Mouse (Mus musculus) midbrain, embryonic 11.5 days (tissue): ENCODE measurements around the gene Bst2. TPM values are rescaled to one million over a fixed set of nuclear protein-coding genes. Genes with fewer than 3 reads are reported as not detected.
"Not testable (repeated sequence)": the region's sequence is repeated elsewhere in the genome, so short reads cannot be mapped to it uniquely, and the experiment has no call there.

Source experiments
- ATAC-seq: fragments of 200-750 bp; cut with Nextera tagmentation; 2 replicates; pipeline ENCODE4 v1.8.0; 2017; ENCODE audit warnings: moderate TSS enrichment, moderate library complexity; ENCODE audit not compliant: low FRiP score
- DNase-seq: peaks from one replicate; pipeline ENCODE4 v3.0.0; 2015; ENCODE audit warnings: low spot score; ENCODE audit errors: missing footprints
- H3K27ac ChIP-seq: fragments of 300-500 bp; sonication (generic); 2 replicates; pipeline ENCODE4 v1.5.1; 2014; ENCODE audit warnings: low read depth, low read length
- H3K27me3 ChIP-seq: fragments of 300-500 bp; sonication (generic); 2 replicates; pipeline ENCODE4 v1.6.1; 2014; ENCODE audit warnings: mild to moderate bottlenecking, low read length, moderate library complexity, mixed read lengths; ENCODE audit not compliant: control insufficient read depth, insufficient read depth
- H3K36me3 ChIP-seq: fragments of 300-500 bp; sonication (generic); 2 replicates; pipeline ENCODE4 v1.6.1; 2014; ENCODE audit warnings: mild to moderate bottlenecking, low read length, moderate library complexity, mixed read lengths; ENCODE audit not compliant: control insufficient read depth, insufficient read depth
- H3K4me1 ChIP-seq: fragments of 300-500 bp; sonication (generic); 2 replicates; pipeline ENCODE4 v1.6.1; 2014; ENCODE audit warnings: low read length; ENCODE audit not compliant: control insufficient read depth, insufficient read depth
- H3K4me2 ChIP-seq: fragments of 300-500 bp; sonication (generic); 2 replicates; pipeline ENCODE4 v1.6.1; 2014; ENCODE audit warnings: mild to moderate bottlenecking, moderate library complexity
- H3K4me3 ChIP-seq: fragments of 300-500 bp; sonication (generic); 2 replicates; pipeline ENCODE4 v1.5.1; 2014; ENCODE audit warnings: low read depth, low read length
- H3K9ac ChIP-seq: fragments of 300-500 bp; sonication (generic); 2 replicates; pipeline ENCODE4 v1.6.1; 2014; ENCODE audit warnings: low read length
- H3K9me3 ChIP-seq: fragments of 300-500 bp; sonication (generic); 2 replicates; pipeline ENCODE4 v1.6.1; 2016; ENCODE audit warnings: low read length; ENCODE audit not compliant: control insufficient read depth
- WGBS: fragments of 180-500 bp; shearing (Covaris S2); extraction: QIAGEN DNeasy Blood & Tissue Kit; methylation state at CpG from one replicate; pipeline ENCODE4 v1.1.7; 2014; 5-methylcytosine and 5-hydroxymethylcytosine counted together
- polyA plus RNA-seq: library from polyadenylated mRNA; unstranded; fragments of >200 nt; fragmentation: Nextera tagmentation; extraction: Ambion mirVana; gene quantifications from 2 replicates; pipeline ENCODE4 v1.2.1, GENCODE M21; 2014

The Bst2 gene
- polyA plus RNA-seq, 1 experiment from 2014 or later: 5.0 TPM

GRCm38 (mm10) chr8:71528362-71529073 is 8.7 kb downstream of the Bst2 start:
- ATAC-seq: no peak
- H3K27me3 ChIP-seq: peaks cover 25% of the 10 kb centered on the region
- H3K27ac ChIP-seq: no peak overlapping the region
- no peaks in the 10 kb centered on the region for H3K9me3 ChIP-seq
- no peak overlapping the region for H3K4me3 ChIP-seq
- 77% methylated on average over 11 of the region's 11 CpGs for WGBS
- DNase-seq: no peak
- H3K4me2 ChIP-seq: no peak overlapping the region
- no peaks in the 10 kb centered on the region for H3K4me1 ChIP-seq
- H3K36me3 ChIP-seq: no peaks in the 10 kb centered on the region
- no peak overlapping the region for H3K9ac ChIP-seq

GRCm38 (mm10) chr8:71527162-71527870 is 9.9 kb downstream of the Bst2 start:
- peaks cover 25% of the 10 kb centered on the region for H3K27me3 ChIP-seq
- no peaks in the 10 kb centered on the region for H3K9me3 ChIP-seq
- WGBS: 40% methylated on average over 3 of the region's 3 CpGs
- ATAC-seq: no peak
- no peak overlapping the region for H3K27ac ChIP-seq
- H3K4me3 ChIP-seq: no peak overlapping the region
- no peak for DNase-seq
- no peak overlapping the region for H3K4me2 ChIP-seq
- H3K36me3 ChIP-seq: no peaks in the 10 kb centered on the region
- no peak overlapping the region for H3K9ac ChIP-seq
- no peaks in the 10 kb centered on the region for H3K4me1 ChIP-seq

- Histone ChIP-seq H3K9ac (no peak overlapping the region), H3K4me1 (no peaks in the 10 kb centered on the region), H3K4me3 (no peak overlapping the region), H3K9me3 (no peaks in the 10 kb centered on the region), H3K27me3 (peaks cover 25% of the 10 kb centered on the region), H3K4me2 (no peak overlapping the region), H3K27ac (no peak overlapping the region), H3K36me3 (no peaks in the 10 kb centered on the region)
- WGBS: 5% methylated on average over 6 of the region's 6 CpGs
- DNase-seq: peak; percentile 88
- no peak for ATAC-seq
These were observed 11.0 kb downstream of the Bst2 start for GRCm38 (mm10) chr8:71526272-71526671.

GRCm38 (mm10) chr8:71525226-71526050 is 11.8 kb downstream of the Bst2 start, which contains the start of gene Ccdc194:
TSS of gene Ccdc194 (minus strand) at chr8:71525711.
- H3K9me3 ChIP-seq: no peaks in the 10 kb centered on the region
- no peaks in the 10 kb centered on the region for H3K4me1 ChIP-seq
- H3K9ac ChIP-seq: no peak within 1 kb of the TSS
- WGBS: 6% methylated on average over 46 of the region's 46 CpGs
- H3K4me3 ChIP-seq: no peak within 1 kb of the TSS; the same call in 1 of the 2 replicates
- peaks cover 25% of the 10 kb centered on the region for H3K27me3 ChIP-seq
- 0 out of 2 replicates have a peak within 1 kb of the TSS, but pooled peaks have one; percentile 13 for H3K4me2 ChIP-seq
- ATAC-seq: no peak
- H3K36me3 ChIP-seq: no peaks in the 10 kb centered on the region
- H3K27ac ChIP-seq: no peak within 1 kb of the TSS
- peak; percentile 91 for DNase-seq

GRCm38 (mm10) chr8:71521634-71522033 is 15.6 kb downstream of the Bst2 start:
- peak; percentile 83 for ATAC-seq
- H3K4me1 ChIP-seq: peaks cover 7% of the 10 kb centered on the region
- no peak overlapping the region for H3K4me3 ChIP-seq
- no peak overlapping the region for H3K27ac ChIP-seq
- no peak overlapping the region for H3K4me2 ChIP-seq
- DNase-seq: peak; percentile 100
- no peaks in the 10 kb centered on the region for H3K9me3 ChIP-seq
- WGBS: 3% methylated on average over 17 of the region's 17 CpGs
- H3K27me3 ChIP-seq: peaks cover 24% of the 10 kb centered on the region
- no peak overlapping the region for H3K9ac ChIP-seq
- no peaks in the 10 kb centered on the region for H3K36me3 ChIP-seq

- H3K4me2 ChIP-seq, H3K9me3 ChIP-seq, H3K27ac ChIP-seq, ATAC-seq, H3K27me3 ChIP-seq, H3K36me3 ChIP-seq, H3K4me3 ChIP-seq, H3K4me1 ChIP-seq, H3K9ac ChIP-seq: not testable (repeated sequence)
- peak; percentile 97 for DNase-seq
- WGBS: 54% methylated on average over 9 of the region's 10 CpGs
These were observed 18.0 kb downstream of the Bst2 start for GRCm38 (mm10) chr8:71519037-71519825.

GRCm38 (mm10) chr8:71516786-71517185 is 20.5 kb downstream of the Bst2 start:
- WGBS: 25% methylated on average over 6 of the region's 6 CpGs
- Histone ChIP-seq H3K27me3 (no peaks in the 10 kb centered on the region), H3K4me1 (peaks cover 7% of the 10 kb centered on the region), H3K9me3 (no peaks in the 10 kb centered on the region), H3K27ac (no peak overlapping the region), H3K9ac (no peak overlapping the region), H3K36me3 (no peaks in the 10 kb centered on the region), H3K4me3 (no peak overlapping the region), H3K4me2 (no peak overlapping the region)
- ATAC-seq (no peak), DNase-seq (peak; percentile 88)

DNA sequence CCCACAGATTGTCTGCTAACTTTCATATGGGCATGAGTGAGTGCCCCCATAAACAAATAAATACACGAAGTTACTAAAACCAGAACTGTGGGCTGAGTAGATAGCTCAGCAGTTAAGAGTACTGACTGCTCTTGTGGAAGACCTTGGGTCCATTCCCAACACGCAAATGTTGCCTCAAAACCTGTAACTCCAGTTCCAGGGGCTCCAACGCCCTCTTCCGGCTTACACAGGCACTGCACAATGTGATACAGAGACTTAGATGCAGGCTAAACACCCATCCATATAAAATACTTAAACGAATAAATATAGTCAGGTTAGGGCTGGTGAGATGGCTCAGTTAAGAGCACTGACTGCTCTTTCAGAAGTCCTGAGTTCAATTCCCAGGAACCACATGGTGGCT is 22.2 kb downstream of the Bst2 start:
- no peak overlapping the region for H3K4me3 ChIP-seq
- H3K9ac ChIP-seq: no peak overlapping the region
- WGBS: 70% methylated on average over 5 of the region's 5 CpGs
- H3K4me2 ChIP-seq: no peak overlapping the region
- H3K27me3 ChIP-seq: no peaks in the 10 kb centered on the region
- H3K27ac ChIP-seq: no peak overlapping the region
- no peaks in the 10 kb centered on the region for H3K9me3 ChIP-seq
- peaks cover 7% of the 10 kb centered on the region for H3K4me1 ChIP-seq
- DNase-seq: no peak
- ATAC-seq: no peak
- H3K36me3 ChIP-seq: no peaks in the 10 kb centered on the region
